Mouse (Mus musculus) central nervous system, embryonic 14 days (tissue): ENCODE measurements around the gene Defa26. TPM values are rescaled to one million over a fixed set of nuclear protein-coding genes. Genes with fewer than 3 reads are reported as not detected.

Source experiments
- polyA plus RNA-seq: library from polyadenylated mRNA; depleted of rRNA; stranded (reverse); fragments of >200 nt; gene quantifications from 2 replicates; pipeline ENCODE4 v1.2.3, GENCODE M21; 2012; rRNA removed

Gene Defa26
- not detected in 2 replicates for polyA plus RNA-seq

GRCm38 (mm10) chr8:21617883-21618282 lies at the start of gene Defa26:
Defa26 (plus strand) TSS chr8:21618183.

GRCm38 (mm10) chr8:21582706-21583105 lies 35.3 kb upstream of the Defa26 start, which contains the start of gene Defa28:
Defa28 (plus strand) TSS chr8:21583006.

GRCm38 (mm10) chr8:21594408-21594807 lies 23.6 kb upstream of the Defa26 start, which contains the start of gene Gm7861:
Gm7861 (minus strand) TSS chr8:21594508.

GRCm38 (mm10) chr8:21655480-21655879 lies 37.5 kb downstream of the Defa26 start, which contains the start of gene Defa17:
Defa17 (plus strand) TSS chr8:21655780.

GRCm38 (mm10) chr8:21665497-21665896 lies 47.5 kb downstream of the Defa26 start, which contains the start of gene Defa34:
Defa34 (plus strand) TSS chr8:21665797.

Other genes with a start within 250 kb of the Defa26 start
- gene Defa2, start 239.7 kb upstream of the Defa26 start, polyA plus RNA-seq, result not detected in 2 replicates
- gene Defa33, start 226.4 kb upstream of the Defa26 start, polyA plus RNA-seq, result not detected in 2 replicates
- not detected in 2 replicates for gene Defa36, start 190.8 kb upstream of the Defa26 start, polyA plus RNA-seq
- not detected in 2 replicates for gene Gm7849, start 161.6 kb upstream of the Defa26 start, polyA plus RNA-seq
- not detected in 2 replicates for gene Defa20, start 108.9 kb upstream of the Defa26 start, polyA plus RNA-seq
- gene Defa32, start 89.2 kb upstream of the Defa26 start, polyA plus RNA-seq, result not detected in 2 replicates
- gene Defa37, start 52.8 kb upstream of the Defa26 start, polyA plus RNA-seq, result not detected in 2 replicates
- gene Defa28, start 35.2 kb upstream of the Defa26 start, polyA plus RNA-seq, result not detected in 2 replicates
- gene Gm7861, start 23.7 kb upstream of the Defa26 start, polyA plus RNA-seq, result not detected in 2 replicates
- not detected in 2 replicates for gene Defa17, start 37.6 kb downstream of the Defa26 start, polyA plus RNA-seq
- gene Defa34, start 47.6 kb downstream of the Defa26 start, polyA plus RNA-seq, result not detected in 2 replicates
- gene AY761184, start 85.5 kb downstream of the Defa26 start, polyA plus RNA-seq, result not detected in 2 replicates
- gene Defa24, start 116.3 kb downstream of the Defa26 start, polyA plus RNA-seq, result not detected in 2 replicates
- not detected in 2 replicates for gene Defb50, start 205.4 kb downstream of the Defa26 start, polyA plus RNA-seq
- not detected in 2 replicates for gene Defb2, start 221.7 kb downstream of the Defa26 start, polyA plus RNA-seq
- gene Defb10, start 240.7 kb downstream of the Defa26 start, polyA plus RNA-seq, result 0.50 TPM in 1 of 2 replicates, not detected in the other